Mouse (Mus musculus) megakaryocyte-erythroid progenitor cell, adult 5-6 weeks (primary cell): ENCODE measurements around the gene Sptan1. TPM values are rescaled to one million over a fixed set of nuclear protein-coding genes. Genes with fewer than 3 reads are reported as not detected.
"Not testable (repeated sequence)": the region's sequence is repeated elsewhere in the genome, so short reads cannot be mapped to it uniquely, and the experiment has no call there.

Experiments used
- ATAC-seq: replicated peaks from 2 replicates; pipeline ENCODE4 v1.8.0; 2016; ENCODE audit warnings: mild to moderate bottlenecking, inconsistent platforms; ENCODE audit not compliant: severe bottlenecking, poor library complexity, low FRiP score, low TSS enrichment
- total RNA-seq, 2 experiments: library from RNA; stranded (forward) in 1 of 2; stranded (reverse) in 1 of 2; fragments of 200-1000, 215-1000 nt in 1 of 2; fragments of >200 nt in 1 of 2; fragmentation: Nextera tagmentation in 1 of 2; gene quantifications; 2 replicates each; pipeline ENCODE4 v1.2.3; 2014 to 2017

Gene Sptan1
- total RNA-seq, 2 experiments from 2014 or later = 5.2 to 9.7 TPM

DNA sequence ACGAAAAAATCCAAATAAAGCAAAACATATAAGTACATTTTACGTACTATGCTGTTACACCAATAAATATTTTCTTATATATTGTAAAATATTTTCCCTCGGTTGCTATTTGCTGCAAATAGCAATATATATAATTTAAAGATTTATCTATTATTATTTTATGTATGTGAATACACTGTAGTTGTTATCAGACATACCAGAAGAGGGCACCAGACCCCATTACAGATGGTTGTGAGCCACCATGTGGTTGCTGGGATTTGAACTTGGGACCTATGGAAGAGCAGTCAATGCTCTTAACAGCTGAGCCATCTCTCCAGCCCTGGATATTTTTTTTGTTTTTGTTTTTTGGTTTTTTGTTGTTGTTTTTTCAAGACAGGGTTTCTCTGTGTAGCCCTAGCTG is 90.0 kb downstream of the Sptan1 start:
- not testable (repeated sequence) for ATAC-seq

DNA sequence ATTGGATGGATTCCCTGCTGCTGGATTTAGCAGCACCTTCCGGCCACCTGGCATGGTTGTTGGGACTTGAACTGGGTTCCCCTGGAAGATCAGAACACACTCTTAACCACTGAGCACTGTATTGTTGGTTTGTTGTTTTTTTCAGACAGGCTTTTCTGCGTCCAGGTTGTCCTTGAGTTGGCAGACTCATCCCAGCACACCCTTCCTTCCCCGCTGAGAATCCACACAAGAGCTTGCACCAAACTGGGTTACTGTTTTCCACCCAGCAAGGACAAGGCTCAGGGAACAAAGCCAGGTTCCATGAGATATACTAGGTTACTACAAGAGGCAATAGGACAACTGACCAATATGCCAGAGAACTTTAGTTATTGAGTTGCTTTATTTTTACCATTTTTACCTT is 91.4 kb downstream of the Sptan1 start:
- ATAC-seq = no peak

DNA sequence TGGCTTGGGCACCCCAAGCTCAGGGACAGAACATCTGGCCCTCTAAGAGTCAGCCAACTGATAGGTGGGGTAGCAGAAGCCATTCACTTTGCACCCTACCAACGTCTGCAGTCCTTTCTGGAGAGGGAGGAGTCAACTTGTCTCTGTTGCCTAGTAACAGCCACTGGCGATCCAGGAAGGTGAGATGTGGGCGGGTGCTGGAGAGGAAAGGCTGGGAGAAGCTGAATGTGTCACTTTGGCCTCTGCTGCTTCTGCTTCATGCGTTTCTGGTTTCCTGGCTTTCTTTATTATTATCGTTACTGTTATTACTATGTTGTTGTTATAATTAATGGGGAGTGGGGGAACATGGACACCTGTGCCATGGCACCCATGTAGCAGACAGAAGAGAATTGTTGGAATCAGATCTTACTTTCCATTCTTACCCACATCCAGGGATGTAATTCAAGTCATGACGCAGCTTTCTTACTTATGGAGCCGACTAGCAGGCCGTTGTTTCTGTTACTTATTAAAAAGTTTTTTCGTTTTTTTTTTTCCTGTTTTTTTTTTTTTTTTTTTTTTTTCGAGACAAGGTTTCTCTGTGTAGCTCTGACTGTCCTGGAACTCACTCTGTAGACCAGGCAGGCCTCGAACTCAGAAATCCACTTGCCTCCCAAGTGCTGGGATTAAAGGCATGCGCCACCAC is 92.0 kb downstream of the Sptan1 start, which contains the start of gene Set:
Set (plus strand) TSS at position 156 of the 682 bp plus-strand sequence.
- ATAC-seq = peak; percentile 71

DNA sequence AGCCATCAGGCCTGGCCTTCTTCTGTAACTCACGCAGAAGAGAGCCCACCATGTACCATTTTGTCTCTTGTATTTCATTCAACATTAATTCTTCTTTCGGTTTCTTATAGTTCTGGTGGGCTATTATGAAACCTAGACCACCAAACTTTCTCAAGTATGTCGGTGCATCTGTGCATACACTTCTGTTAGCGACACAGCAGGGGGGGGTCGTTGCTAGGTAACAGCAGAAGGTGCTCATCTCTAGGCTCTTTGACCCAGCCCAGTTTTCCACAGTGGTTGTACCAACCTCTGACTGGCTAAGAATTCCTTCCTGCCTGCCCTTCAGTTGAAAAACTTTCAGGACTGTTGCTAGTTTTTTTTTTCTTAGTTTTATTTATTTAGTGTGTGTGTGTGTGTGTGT is 93.1 kb downstream of the Sptan1 start:
- ATAC-seq = no peak

DNA sequence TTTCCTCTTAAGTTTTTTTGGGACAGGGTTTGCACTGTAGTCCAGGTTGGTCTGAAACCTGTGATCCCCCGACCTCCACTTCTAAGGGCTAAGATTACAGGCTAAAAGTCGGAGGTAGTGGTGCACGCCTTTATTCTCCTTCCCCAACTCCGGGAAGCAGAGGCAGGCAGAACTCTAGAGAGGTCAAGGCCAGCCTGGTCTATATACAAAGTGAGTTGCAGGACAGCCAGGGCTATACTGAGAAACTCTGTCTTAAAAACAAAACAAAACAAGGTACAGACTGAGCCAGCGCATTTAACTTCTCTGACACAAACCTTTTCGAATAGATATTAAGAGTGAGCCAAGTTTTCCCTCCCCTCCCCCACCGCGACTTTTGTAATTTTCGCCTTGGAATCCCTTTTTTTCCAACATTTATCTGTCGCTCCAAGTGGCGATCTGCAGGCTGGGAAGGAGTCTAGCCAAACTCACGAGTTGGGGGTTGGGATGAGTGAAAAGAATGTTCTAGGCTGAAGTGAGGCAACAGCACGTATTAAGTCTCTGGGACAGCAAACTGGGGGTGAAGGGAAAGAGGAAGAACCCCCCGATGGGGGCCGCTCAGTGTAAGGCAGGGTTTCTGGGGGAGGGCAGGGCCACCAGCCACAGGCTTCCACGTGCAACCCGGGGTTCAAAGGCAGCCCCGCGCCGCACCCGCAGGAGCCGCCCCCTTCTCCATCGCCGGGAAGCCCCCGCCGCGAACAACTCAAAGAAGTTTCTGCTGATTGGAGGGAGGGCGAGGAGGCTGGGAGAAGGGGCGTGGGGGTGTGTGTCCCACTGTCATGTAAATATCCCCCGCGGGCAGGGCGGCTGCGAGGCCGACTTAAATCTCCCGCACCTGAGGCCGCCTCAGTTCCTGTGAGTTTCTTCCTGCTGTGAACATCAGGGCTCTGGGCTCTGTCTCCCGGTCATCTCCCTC is 96.1 kb downstream of the Sptan1 start:
- 0 out of 2 replicates have a peak, but pooled peaks have one; percentile 9 for ATAC-seq

DNA sequence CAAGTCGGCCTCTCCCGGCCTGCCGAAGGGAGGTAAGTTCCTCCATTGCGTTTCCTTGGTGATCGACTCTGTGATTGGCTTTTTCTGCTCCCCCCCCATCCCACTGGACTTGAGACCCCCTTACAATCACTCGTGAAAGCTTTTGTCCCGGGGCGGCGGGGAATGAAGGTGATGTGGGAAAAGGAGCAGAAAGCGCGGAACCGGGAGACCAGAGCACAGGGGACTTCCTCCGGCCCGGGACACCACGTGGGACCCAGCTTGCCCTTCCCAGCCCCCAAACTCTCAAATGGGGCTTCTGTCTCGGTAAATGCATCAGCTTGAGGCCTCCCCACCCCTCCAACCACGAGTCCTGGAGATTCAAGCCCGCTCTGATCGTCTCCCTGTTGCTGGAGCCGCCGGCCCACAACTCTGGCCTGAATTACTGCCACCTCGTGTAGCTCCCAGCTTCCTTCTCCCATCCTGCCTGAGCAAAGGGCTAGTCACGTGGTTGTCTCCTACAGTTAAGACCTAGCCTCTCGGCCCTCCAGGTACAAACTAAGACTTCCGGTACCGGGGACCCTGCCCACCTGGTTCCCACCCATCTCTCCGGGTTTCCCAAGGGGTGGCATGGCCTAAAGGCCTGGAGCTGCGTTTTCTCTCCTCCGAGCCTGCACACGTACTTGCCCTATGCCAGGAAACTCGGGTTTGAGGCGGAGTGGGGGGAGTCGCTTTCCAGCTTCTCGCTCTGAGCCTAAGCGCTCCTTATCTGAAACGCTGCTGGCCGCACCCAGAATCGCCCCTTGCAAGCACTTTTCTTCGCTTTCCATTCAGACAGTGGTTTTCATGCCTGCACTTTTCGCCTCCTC is 97.1 kb downstream of the Sptan1 start:
- peak; percentile 65 for ATAC-seq

DNA sequence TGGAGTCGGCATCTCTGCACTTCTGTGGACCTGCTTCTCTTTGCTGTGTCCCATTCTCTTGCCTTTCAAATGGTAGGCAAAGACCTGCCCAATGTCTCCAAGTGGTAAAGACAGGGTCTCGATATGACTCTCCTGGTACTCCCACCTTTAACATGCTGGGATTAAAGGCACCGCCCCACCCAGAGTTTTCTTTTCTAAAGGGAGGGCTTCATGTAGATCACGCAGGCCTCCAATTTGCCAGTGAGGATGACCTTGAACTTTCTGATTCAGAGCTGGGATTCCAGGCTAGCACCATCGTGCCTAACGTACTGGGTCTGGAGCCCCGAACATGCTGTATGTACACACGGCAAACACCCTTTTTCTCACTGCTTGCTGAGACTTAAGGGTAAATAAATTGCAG is 97.9 kb downstream of the Sptan1 start:
- no peak for ATAC-seq

DNA sequence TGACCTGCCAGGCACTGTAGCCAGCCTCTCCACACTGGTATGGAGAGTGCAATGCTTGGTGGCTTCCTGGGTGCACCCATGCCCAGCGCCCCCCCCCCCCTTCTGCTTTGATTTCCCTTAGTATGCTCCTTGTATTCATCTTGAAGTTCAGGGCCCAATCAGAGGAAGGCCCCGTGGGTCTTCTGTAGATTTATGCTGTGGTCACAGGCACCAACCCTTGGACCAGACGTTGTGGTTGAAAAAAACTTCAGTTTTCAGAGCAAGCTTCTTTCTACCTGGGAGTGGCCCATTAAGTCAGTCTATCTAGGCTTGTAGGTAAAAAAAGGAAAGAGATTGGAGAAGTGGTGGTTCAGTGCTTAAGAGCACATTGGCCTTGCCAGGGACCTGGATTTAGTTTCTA is 98.4 kb downstream of the Sptan1 start:
- ATAC-seq = no peak

DNA sequence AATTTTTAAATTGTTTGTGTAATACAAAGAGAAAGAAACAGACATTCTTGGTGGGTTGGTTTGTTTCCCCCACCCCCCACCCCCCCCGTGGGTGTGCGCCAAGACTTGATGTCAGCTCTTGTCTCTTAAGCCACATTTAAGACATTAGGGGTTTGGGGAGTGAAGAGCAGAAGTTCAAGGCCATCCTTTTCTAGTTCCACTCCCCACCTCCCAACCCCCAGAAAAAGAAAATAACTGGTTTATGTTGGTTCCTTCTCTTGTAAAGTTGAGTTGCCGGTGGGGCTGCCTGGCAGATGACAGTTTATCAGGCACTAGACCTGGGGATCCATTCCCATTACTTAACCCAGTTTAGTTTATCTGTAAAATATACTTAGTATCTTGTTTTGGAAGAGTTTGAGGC is 98.9 kb downstream of the Sptan1 start:
- no peak for ATAC-seq

DNA sequence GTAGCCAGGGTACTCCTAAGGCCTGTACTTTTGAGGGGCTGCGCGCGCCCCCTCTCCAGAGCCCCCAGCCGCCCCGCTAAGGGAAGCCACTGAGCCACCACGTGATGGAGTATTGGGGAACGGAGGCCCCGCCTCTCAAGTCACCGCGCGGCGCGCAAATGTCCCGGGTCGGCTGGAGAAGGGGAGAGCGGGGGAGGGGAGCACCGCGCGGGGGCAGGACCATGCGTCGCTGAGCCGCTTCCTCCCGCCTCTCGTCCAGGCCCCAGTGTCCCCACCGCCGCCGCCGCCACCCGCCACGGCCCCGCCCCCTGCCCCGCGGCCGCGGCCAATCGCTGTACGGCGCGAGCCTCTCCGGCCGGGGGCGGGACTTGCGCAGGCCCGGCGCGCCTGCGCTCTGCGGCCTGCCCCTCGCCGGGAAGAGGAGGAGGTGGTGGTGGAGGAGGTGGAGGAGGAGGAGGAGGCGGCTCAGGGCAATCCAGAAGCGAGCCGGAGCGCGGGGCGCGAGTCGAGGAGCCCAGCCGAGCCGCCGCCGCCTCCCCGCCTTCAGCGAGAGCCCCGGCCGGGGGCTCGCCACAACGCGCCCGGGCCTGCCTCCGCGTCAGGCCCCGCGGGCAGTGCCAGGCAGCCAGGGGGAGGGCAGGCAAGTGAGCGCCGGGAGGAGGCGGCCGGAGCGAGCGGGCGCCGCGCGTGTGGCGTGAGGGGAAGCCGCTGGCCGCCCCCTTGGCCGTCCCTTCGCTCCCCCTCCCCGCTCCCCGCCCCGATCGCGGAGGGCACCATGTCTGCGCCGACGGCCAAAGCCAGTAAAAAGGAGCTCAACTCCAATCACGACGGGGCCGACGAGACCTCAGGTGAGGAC is 100.9 kb downstream of the Sptan1 start:
- peak; percentile 76 for ATAC-seq

DNA sequence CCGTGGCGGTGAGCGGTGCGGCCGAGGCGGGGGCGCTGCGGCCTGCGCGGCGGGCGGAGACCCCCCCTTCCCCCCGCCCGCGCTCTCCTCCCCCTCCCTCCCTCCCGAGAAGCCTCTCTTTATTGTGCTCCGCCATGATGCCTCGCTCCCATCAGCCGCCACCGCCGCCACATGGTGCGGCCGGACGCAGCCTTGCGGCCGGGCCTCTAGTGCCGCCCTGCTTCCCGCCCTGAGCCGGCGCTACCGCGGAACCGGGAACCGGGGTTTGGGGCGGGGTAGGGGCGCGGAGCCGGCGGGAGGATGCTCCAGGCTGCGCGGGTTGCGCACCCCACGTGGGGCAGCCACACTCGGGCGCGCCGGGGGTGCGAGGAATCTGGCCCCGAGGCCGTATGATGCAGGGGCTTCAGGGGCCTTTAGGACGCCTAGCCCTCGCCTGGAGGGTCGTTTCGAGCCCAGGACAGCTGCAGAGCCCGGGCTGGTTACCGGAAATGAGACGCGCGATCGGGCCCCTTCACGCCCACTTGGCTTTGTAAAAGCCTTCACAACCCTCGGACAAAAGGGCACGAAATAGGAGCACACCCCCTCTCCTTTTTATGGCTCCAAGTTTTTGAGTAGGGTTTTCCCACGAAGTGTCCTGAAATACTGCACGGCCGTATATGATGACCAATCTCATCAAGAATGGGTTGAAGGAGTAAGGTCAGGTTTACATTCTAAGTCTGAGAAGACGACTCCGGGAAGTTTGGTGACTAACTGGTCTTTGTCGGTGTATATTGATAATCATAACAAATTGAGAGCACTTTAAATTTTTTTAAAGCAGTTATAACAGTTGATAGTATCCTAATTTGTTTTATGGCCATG is 101.9 kb downstream of the Sptan1 start:
- no peak for ATAC-seq

DNA sequence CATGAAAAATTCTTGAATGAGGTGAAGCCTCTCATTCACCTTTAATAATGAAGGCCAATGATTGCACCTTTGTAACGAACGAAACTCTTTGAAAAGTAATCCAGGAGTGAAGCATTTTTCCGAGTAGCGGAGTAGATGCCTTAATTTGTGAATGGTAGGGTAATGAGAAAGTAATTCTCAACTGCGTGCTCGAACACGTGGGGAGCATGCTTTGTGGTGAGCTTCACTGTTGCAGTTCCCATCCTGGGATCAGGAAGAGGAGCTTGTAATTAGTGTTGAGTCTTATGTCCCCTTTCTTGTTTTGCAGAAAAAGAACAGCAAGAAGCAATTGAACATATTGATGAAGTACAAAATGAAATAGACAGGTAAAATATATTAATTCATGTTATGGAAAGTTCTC is 102.6 kb downstream of the Sptan1 start:
- ATAC-seq = no peak

DNA sequence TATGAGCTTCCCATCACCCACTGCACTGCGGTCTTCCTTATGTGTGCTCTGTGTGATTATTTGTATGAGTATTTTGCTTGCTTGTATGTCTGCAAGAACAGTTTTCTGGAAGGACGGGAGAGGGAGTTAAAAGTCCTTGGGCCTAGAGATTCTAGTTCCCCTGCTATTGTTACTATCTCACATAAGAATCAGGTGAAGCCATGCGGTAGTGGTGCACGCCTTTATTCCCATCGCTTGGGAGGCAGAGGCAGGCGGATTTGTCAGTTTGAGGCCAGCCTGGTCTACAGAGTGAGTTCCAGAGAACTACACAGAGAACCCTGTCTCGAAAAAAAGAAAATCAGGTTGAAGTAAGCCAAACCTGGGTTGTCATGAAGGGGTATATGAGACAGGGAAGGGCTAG is 107.5 kb downstream of the Sptan1 start:
- ATAC-seq = no peak

DNA sequence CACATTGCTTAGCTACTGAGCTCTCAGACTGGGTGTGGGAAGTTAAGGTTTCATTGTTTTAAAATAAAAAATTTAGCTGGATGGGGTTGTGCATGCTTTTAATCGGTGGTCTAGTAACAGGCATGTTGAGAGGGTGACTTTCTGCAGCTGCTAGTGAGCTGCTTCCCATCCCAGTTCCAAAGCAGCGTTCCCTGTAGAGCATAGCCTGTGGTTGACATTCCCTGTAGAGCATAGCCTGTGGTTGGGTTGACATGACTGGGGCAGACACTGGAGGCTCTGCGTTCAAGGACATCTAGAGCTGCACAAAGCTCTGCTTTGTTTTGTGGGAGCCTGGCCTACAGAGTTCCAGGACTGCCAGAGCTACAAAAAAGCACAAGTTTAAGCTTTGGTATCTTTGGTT is 107.9 kb downstream of the Sptan1 start:
- ATAC-seq = no peak

DNA sequence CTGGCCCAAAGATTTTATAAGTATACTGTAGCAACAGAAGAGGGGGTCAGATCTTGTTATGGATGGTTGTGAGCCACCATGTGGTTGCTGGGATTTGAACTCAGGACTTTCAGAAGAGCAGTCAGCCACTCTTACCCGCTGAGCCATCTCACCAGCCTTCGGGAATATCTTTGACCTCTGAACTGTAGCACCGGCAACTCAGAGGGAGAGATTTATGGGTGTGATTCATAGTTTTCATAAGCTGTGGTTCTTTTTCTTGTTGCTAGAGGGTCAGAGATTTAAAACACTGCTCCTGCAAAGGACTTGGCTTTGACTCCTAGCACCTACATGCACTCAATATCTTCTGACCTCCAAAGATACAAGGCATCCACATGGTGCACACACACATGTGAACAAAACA is 110.3 kb downstream of the Sptan1 start:
- no peak for ATAC-seq

DNA sequence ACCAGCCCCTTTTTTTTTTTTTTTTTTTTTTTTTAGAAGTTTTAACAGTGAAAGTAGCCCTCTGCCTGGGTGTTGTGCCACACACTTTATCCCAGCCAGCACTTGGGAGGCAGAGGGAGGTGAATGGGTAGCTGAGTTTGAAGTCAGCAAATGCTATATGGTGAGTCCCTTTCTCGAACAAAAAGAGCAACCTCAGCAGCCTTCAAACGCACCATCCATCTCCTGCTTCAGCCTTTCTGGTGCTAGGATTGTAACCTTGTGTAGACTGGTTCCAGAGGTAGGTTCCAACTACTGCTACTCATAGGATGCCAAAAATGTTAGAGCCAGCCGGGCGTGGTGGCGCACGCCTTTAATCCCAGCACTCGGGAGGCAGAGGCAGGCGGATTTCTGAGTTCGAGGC is 111.1 kb downstream of the Sptan1 start:
- ATAC-seq = no peak

DNA sequence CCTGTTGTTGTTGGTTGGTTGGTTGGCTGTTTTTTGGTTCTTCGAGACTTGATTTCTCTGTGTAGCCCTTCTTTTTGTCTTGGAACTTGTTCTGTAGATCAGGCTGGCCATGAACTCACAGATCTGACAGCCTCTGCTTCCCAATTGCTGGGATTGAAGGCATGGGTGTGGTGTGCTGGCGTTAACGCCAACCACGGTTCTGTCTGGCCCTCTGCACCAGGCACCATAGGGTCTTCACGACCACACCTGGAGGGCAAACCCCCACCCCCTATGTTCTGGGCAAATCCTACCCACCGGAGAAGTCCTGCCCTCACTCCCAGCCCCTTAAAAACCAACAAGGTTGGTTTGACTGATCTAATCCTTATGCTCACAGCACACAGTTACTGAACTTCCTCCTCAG is 111.6 kb downstream of the Sptan1 start:
- no peak for ATAC-seq
